Mouse (Mus musculus) neural tube, embryonic 15.5 days (tissue): ENCODE results near the gene Aip. TPM values are rescaled to one million over a fixed set of nuclear protein-coding genes. Genes with fewer than 3 reads are reported as not detected.
"Not testable (repeated sequence)": the region's sequence is repeated elsewhere in the genome, so short reads cannot be mapped to it uniquely, and the experiment has no call there.

Experiments used
- ATAC-seq: fragments of 200-750 bp; cut with Nextera tagmentation; 2 replicates; pipeline ENCODE4 v1.8.0; 2017; ENCODE audit warnings: mild to moderate bottlenecking, moderate TSS enrichment, moderate library complexity; ENCODE audit not compliant: low FRiP score
- H3K27ac ChIP-seq: fragments of 300-500 bp; sonication (generic); replicated peaks from 2 replicates; pipeline ENCODE4 v1.5.1; 2015; ENCODE audit warnings: mild to moderate bottlenecking, inconsistent platforms
- H3K27me3 ChIP-seq: fragments of 300-500 bp; sonication (generic); replicated peaks from 2 replicates; pipeline ENCODE4 v1.6.1; 2015; ENCODE audit warnings: inconsistent platforms
- H3K36me3 ChIP-seq: fragments of 300-500 bp; sonication (generic); 2 replicates; pipeline ENCODE4 v1.6.1; 2015; ENCODE audit warnings: inconsistent platforms
- H3K4me1 ChIP-seq: fragments of 300-500 bp; sonication (generic); 2 replicates; pipeline ENCODE4 v1.6.1; 2015; ENCODE audit warnings: inconsistent platforms
- H3K4me2 ChIP-seq: fragments of 300-500 bp; sonication (generic); 2 replicates; pipeline ENCODE4 v1.6.1; 2015; ENCODE audit warnings: inconsistent platforms, mild to moderate bottlenecking, moderate library complexity
- H3K4me3 ChIP-seq: fragments of 300-500 bp; sonication (generic); replicated peaks from 2 replicates; pipeline ENCODE4 v1.5.1; 2015; ENCODE audit warnings: mild to moderate bottlenecking, inconsistent platforms
- H3K9ac ChIP-seq: fragments of 300-500 bp; sonication (generic); replicated peaks from 2 replicates; pipeline ENCODE4 v1.6.1; 2015; ENCODE audit warnings: mild to moderate bottlenecking, inconsistent platforms
- H3K9me3 ChIP-seq: fragments of 300-500 bp; sonication (generic); replicated peaks from 2 replicates; pipeline ENCODE4 v1.6.1; 2016; ENCODE audit warnings: inconsistent platforms
- WGBS: fragments of 180-500 bp; shearing (Covaris S2); methylation state at CpG from one replicate; pipeline ENCODE4 v1.1.7; 2015; ENCODE audit warnings: mixed read lengths; 5-methylcytosine and 5-hydroxymethylcytosine counted together
- polyA plus RNA-seq: library from polyadenylated mRNA; unstranded; fragments of >200 nt; fragmentation: Nextera tagmentation; extraction: Ambion mirVana; gene quantifications from 2 replicates; pipeline ENCODE4 v1.2.1, GENCODE M21; 2015

Aip gene
- polyA plus RNA-seq, 1 experiment from 2014 or later = 105 TPM

DNA sequence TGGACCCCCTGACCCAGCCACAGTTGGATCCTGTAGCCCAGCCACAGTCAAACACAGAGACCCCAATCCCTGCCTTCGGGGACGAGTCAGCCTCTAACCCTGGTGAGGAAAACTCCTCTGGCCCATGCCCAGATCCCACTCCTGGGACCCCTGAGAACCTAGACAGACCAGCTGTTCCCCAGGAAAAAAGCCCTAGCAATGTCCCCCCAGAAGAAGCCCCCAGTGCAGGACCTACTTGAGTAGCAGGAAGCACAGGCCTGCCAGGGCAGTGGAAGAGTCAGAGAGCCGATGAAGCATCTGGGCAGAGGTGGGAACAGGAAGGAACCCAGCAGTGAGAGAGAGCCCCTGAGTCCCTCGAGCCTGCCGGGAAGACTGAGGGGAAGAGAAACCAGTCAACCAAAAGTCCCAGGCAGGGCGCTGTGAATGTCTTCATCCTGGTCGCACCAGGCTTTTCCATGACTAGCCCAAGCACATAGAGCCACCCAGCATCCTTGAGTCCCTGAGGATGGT lies 18.2 kb upstream of the Aip start, which contains the start of gene Cabp4:
Cabp4 (minus strand) TSS at position 275 of the 510 bp plus-strand sequence.
- Histone ChIP-seq H3K4me2 (no peak within 1 kb of the TSS), H3K9me3 (no peaks in the 10 kb centered on the region), H3K9ac (no peak within 1 kb of the TSS), H3K36me3 (no peaks in the 10 kb centered on the region), H3K4me1 (peaks cover 14% of the 10 kb centered on the region), H3K27ac (no peak within 1 kb of the TSS), H3K27me3 (no peaks in the 10 kb centered on the region), H3K4me3 (no peak within 1 kb of the TSS)
- WGBS = 82% methylated on average over 7 of the region's 7 CpGs
- no peak for ATAC-seq

DNA sequence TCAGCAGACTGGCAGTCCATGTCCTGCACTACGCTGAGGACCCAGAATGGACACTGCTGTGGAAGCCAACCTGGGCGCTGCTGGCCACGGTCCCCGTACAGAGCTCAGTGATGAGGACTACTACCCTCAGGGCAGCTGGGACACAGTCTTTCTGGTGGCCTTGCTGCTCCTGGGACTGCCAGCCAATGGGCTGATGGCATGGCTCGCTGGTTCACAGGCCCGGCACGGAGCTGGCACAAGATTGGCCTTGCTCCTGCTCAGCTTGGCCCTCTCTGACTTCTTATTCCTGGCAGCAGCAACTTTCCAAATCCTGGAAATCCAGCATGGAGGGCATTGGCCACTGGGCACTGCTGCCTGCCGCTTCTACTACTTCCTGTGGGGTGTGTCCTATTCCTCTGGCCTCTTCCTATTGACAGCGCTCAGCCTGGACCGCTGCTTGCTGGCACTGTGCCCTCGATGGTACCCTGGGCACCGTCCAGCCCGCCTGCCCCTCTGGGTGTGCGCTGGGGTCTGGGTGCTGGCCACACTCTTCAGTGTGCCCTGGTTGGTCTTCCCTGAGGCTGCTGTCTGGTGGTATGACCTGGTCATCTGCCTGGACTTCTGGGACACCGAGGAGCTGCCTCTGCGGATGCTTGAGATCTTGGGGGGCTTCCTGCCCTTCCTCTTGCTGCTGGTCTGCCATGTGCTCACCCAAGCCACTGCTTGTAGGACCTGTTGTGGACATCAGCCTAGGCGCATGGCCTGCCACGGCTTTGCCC lies 16.9 kb upstream of the Aip start:
- 92% methylated on average over 18 of the region's 18 CpGs for WGBS
- Histone ChIP-seq H3K4me1 (peaks cover 7% of the 10 kb centered on the region), H3K36me3 (no peaks in the 10 kb centered on the region), H3K9ac (no peak overlapping the region), H3K27me3 (no peaks in the 10 kb centered on the region), H3K4me3 (no peak overlapping the region), H3K9me3 (no peaks in the 10 kb centered on the region), H3K27ac (no peak overlapping the region), H3K4me2 (no peak overlapping the region)
- ATAC-seq = no peak

- Histone ChIP-seq H3K27ac (no peak overlapping the region), H3K4me3 (no peak overlapping the region), H3K36me3 (no peaks in the 10 kb centered on the region), H3K4me2 (no peak overlapping the region), H3K9me3 (no peaks in the 10 kb centered on the region), H3K9ac (no peak overlapping the region), H3K4me1 (peaks cover 6% of the 10 kb centered on the region), H3K27me3 (no peaks in the 10 kb centered on the region)
- 79% methylated on average over 6 of the region's 6 CpGs for WGBS
- no peak for ATAC-seq
Measured at GRCm38 (mm10) chr19:4140147-4140546, 14.5 kb upstream of the Aip start.

DNA sequence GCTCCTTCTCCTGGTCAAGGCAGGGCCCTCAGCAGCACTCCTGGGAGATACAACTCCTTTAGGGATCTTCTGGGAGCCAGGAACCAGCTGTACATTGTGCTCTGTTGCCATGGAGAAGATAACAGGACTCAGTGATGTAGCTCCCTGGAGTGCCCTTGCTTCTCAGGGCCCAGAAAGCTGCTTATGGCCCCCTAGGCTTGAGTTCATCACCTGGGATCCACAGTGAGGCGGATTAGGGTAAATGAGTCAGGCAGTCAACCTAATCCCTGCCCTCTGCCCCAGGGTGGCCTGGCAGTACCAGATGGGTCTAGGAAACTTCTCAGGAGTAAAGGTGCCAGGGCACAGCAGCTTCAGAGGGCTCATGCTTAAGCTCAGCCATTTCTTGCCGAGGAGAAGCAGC lies 13.8 kb upstream of the Aip start, which contains the start of gene Gpr152:
Gpr152 (plus strand) TSS at position 342 of the 400 bp plus-strand sequence.
- H3K4me2 ChIP-seq = no peak within 1 kb of the TSS
- no peak within 1 kb of the TSS for H3K9ac ChIP-seq
- H3K4me1 ChIP-seq = peaks cover 6% of the 10 kb centered on the region
- no peaks in the 10 kb centered on the region for H3K9me3 ChIP-seq
- H3K36me3 ChIP-seq = no peaks in the 10 kb centered on the region
- no peaks in the 10 kb centered on the region for H3K27me3 ChIP-seq
- H3K4me3 ChIP-seq = no peak within 1 kb of the TSS
- ATAC-seq = no peak
- H3K27ac ChIP-seq = no peak within 1 kb of the TSS
- WGBS = 67% methylated on average over 2 of the region's 2 CpGs

GRCm38 (mm10) chr19:4137913-4138312 lies 12.3 kb upstream of the Aip start:
- H3K27ac ChIP-seq = no peak overlapping the region
- H3K4me3 ChIP-seq = no peak overlapping the region
- no peaks in the 10 kb centered on the region for H3K27me3 ChIP-seq
- H3K9me3 ChIP-seq = no peaks in the 10 kb centered on the region
- no peak for ATAC-seq
- peaks cover 5% of the 10 kb centered on the region for H3K36me3 ChIP-seq
- WGBS = 73% methylated on average over 5 of the region's 5 CpGs
- no peak overlapping the region for H3K4me2 ChIP-seq
- no peak overlapping the region for H3K9ac ChIP-seq
- H3K4me1 ChIP-seq = peaks cover 6% of the 10 kb centered on the region

DNA sequence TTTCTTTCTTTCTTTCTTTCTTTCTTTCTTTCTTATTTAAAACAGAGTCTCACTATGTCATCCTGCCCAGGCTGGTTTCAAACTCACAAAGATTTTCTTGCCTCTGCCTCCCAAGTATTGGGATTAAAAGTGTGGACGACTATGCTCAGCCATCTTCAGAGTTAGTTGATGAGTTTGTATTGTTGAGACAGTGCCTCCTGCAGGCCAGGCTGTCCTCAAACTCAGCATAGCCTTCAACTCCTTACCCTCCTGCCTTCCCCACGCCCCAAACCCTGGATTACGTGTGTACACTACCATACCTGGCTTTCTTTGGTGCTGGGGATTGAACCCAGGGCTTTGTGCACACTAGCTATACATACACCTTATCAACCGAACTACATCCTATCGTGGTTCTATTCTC lies 10.8 kb upstream of the Aip start:
- Histone ChIP-seq H3K9ac (no peak overlapping the region), H3K27ac (no peak overlapping the region), H3K27me3 (no peaks in the 10 kb centered on the region), H3K4me3 (no peak overlapping the region), H3K36me3 (peaks cover 18% of the 10 kb centered on the region), H3K4me1 (peaks cover 6% of the 10 kb centered on the region), H3K4me2 (no peak overlapping the region), H3K9me3 (no peaks in the 10 kb centered on the region)
- ATAC-seq = no peak
- 84% methylated on average over 5 of the region's 5 CpGs for WGBS

DNA sequence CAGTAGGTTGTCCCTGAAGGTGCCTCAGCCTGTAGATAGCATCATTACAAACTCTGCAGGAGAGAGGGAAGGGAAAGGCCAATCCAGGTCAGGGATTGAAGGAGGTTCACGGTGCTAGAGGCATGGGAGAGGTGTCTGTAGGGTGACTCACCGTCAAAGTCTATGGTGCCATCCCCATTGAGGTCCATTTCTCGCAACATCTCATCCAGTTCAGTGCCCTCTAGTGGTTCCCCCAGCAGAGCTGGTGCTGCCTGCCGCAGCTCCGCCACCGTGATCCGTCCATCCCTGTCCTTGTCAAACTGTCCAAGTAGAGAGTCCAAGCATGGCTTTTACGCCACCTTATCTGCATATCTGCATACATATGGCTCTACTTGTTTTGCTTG lies 10.3 kb upstream of the Aip start:
- peaks cover 22% of the 10 kb centered on the region for H3K36me3 ChIP-seq
- not testable (repeated sequence) for H3K4me3 ChIP-seq, H3K4me1 ChIP-seq, H3K9ac ChIP-seq, H3K4me2 ChIP-seq, ATAC-seq, H3K27ac ChIP-seq, H3K27me3 ChIP-seq, H3K9me3 ChIP-seq
- 26% methylated on average over 8 of the region's 8 CpGs for WGBS

- H3K4me3 ChIP-seq = not testable (repeated sequence)
- H3K36me3 ChIP-seq = peaks cover 22% of the 10 kb centered on the region
Measured at GRCm38 (mm10) chr19:4135229-4135962, 9.7 kb upstream of the Aip start.

DNA sequence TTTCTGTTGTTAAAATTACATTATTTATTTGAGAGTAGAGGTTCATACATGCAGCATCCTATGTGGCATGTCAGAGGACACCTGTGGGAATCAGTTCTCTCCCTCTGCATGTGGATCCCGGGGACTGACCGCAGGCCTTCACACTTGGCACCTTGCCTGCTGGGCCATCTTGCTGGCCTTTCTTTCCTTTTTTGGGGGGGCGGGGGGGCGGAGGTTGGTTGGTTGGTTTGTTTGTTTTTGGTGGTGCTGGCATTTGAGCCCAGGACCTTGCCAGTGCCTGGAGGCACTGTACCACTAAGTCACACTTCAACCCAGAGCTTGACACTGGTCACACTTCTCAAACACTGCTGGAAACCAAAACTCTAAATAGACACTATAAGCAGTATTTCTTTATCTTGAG lies 8.7 kb upstream of the Aip start:
- Histone ChIP-seq H3K9ac (no peak overlapping the region), H3K4me2 (no peak overlapping the region), H3K27ac (no peak overlapping the region), H3K4me3 (no peak overlapping the region), H3K36me3 (peaks cover 31% of the 10 kb centered on the region), H3K27me3 (no peaks in the 10 kb centered on the region), H3K9me3 (no peaks in the 10 kb centered on the region), H3K4me1 (peaks cover 4% of the 10 kb centered on the region)
- 92% methylated on average over 4 of the region's 4 CpGs for WGBS
- no peak for ATAC-seq

More at GRCm38 (mm10) chr19:4135229-4135962, 9.7 kb upstream of the Aip start:
- H3K4me2 ChIP-seq, H3K9ac ChIP-seq, ATAC-seq, H3K27me3 ChIP-seq, H3K27ac ChIP-seq, H3K9me3 ChIP-seq, H3K4me1 ChIP-seq: not testable (repeated sequence)
- WGBS = 82% methylated on average over 6 of the region's 6 CpGs

DNA sequence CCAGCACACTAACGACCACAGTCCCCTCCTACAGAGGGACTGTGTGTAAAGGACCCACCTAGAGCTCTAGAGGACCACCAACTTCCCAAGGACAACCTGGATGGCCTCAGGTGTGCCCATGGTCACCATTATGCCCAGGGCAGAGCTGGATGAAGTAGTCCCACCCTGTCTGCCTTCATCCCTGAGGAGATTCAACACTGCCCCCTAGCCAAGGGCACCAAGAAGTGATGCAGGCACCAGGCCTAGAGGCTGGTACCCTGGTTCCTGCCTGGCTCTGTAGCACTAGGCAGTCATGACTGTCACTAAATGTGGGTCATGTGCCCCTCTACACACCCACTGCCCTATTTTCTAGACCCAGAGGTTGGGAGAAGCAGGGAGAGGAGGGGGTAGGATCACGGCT lies 6.1 kb upstream of the Aip start:
- Histone ChIP-seq H3K27me3 (no peaks in the 10 kb centered on the region), H3K4me2 (no peak overlapping the region), H3K4me1 (peaks cover 12% of the 10 kb centered on the region), H3K9me3 (no peaks in the 10 kb centered on the region), H3K4me3 (no peak overlapping the region), H3K9ac (no peak overlapping the region), H3K27ac (no peak overlapping the region), H3K36me3 (peaks cover 42% of the 10 kb centered on the region)
- WGBS = 87% methylated on average over 2 of the region's 2 CpGs
- ATAC-seq = no peak

DNA sequence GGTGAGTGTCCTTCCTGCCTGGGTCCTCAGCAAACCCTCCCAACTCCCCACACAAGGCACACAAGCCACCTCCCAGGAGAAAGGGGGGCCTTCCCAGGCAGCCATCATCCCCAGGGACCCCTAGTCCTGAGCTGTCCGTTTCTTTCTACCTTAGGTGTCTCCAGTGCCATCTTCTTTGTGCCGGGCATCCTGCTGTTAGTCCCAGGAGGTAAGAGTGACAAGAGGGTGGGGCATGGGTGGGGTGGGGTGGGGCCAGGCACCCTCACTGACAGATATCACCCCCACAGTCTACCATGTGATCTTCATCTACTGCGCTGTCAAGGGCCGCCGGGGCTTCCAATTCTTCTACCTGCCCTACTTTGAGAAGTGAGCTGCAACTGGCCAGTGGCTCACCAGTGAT lies 5.4 kb upstream of the Aip start:
- H3K4me1 ChIP-seq = peaks cover 17% of the 10 kb centered on the region
- H3K4me2 ChIP-seq = no peak overlapping the region
- ATAC-seq = no peak
- WGBS = 94% methylated on average over 5 of the region's 5 CpGs
- no peak overlapping the region for H3K9ac ChIP-seq
- no peak overlapping the region for H3K4me3 ChIP-seq
- H3K27ac ChIP-seq = no peak overlapping the region
- no peaks in the 10 kb centered on the region for H3K9me3 ChIP-seq
- H3K27me3 ChIP-seq = no peaks in the 10 kb centered on the region
- H3K36me3 ChIP-seq = peaks cover 42% of the 10 kb centered on the region

- Histone ChIP-seq H3K36me3 (peaks cover 42% of the 10 kb centered on the region), H3K9me3 (no peaks in the 10 kb centered on the region), H3K4me3 (no peak overlapping the region), H3K9ac (no peak overlapping the region), H3K27me3 (no peaks in the 10 kb centered on the region), H3K27ac (no peak overlapping the region), H3K4me2 (no peak overlapping the region), H3K4me1 (peaks cover 19% of the 10 kb centered on the region)
- ATAC-seq = no peak
- 97% methylated on average over 4 of the region's 4 CpGs for WGBS
Measured at GRCm38 (mm10) chr19:4130106-4130505, 4.4 kb upstream of the Aip start.
